Mouse (Mus musculus): ENCODE data around the gene Gm11938. TPM values are rescaled to one million over a fixed set of nuclear protein-coding genes. Genes with fewer than 3 reads are reported as not detected.

Gene Gm11938
- polyA plus RNA-seq, 2 experiments: not detected

DNA sequence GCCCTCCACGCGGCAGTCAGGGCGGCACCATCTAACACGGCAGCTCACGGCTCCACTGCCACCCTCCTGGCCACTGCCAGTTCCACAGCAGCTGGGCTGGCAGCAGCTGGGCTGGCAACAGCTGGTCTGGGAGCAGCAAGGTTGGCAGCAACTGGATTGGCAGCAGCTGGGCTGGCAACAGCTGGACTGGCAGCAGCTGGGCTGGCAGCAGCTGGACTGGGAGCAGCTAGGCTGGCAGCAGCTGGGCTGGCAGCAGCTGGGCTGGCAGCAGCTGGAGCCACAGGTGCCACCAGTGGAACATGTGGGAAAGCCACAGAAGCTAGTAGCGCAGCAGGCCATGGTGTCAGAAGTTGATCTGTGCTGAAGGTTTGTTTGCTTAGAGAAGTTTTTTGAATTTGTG, 12.1 kb downstream of the Gm11938 start, which contains the start of gene Krtap1-3:
Krtap1-3 (minus strand) TSS at position 359 of the 400 bp plus-strand sequence.
- Histone ChIP-seq H3K4me3 (replicated peaks; ENCODE audit: low read length) (no peak within 1 kb of the TSS), H3K27ac (replicated peaks; ENCODE audit: low read depth, low read length) (no peak within 1 kb of the TSS), H3K27me3 (ENCODE audit: control insufficient read depth, insufficient read depth, low read length) (no peaks in the 10 kb centered on the region), H3K4me1 (ENCODE audit: control insufficient read depth, insufficient read depth, low read length) (no peaks in the 10 kb centered on the region), H3K36me3 (ENCODE audit: control insufficient read depth, insufficient read depth, low read length) (no peaks in the 10 kb centered on the region), H3K9me3 (ENCODE audit: control insufficient read depth, low read length) (no peaks in the 10 kb centered on the region), H3K4me2 (replicated peaks; ENCODE audit: low read depth, low read length, severe bottlenecking) (no peak within 1 kb of the TSS), H3K9ac (ENCODE audit: low read depth, low read length, severe bottlenecking) (no peak within 1 kb of the TSS)
- 46% methylated on average over 3 of the region's 6 CpGs for WGBS
- DNase-seq (ENCODE audit: low spot score): no peak
- no peak for ATAC-seq (ENCODE audit: low FRiP score, low read depth)
- no peak for TF ChIP-seq POLR2A (IDR thresholded peaks at IDR 0.05; ENCODE audit: borderline replicate concordance, extremely low read depth, insufficient read depth, insufficient read length)

- Histone ChIP-seq H3K4me1 (ENCODE audit: control insufficient read depth, insufficient read depth, low read length) (no peaks in the 10 kb centered on the region), H3K9ac (ENCODE audit: low read depth, low read length, severe bottlenecking) (no peak overlapping the region), H3K27me3 (ENCODE audit: control insufficient read depth, insufficient read depth, low read length) (no peaks in the 10 kb centered on the region), H3K36me3 (ENCODE audit: control insufficient read depth, insufficient read depth, low read length) (no peaks in the 10 kb centered on the region), H3K4me3 (replicated peaks; ENCODE audit: low read length) (no peak overlapping the region), H3K4me2 (replicated peaks; ENCODE audit: low read depth, low read length, severe bottlenecking) (no peak overlapping the region), H3K27ac (replicated peaks; ENCODE audit: low read depth, low read length) (no peak overlapping the region), H3K9me3 (ENCODE audit: control insufficient read depth, low read length) (no peaks in the 10 kb centered on the region)
- DNase-seq (ENCODE audit: low spot score) (no peak), ATAC-seq (ENCODE audit: low FRiP score, low read depth) (no peak)
- WGBS: 90% methylated on average over 7 of the region's 7 CpGs
- no peak for TF ChIP-seq POLR2A (IDR thresholded peaks at IDR 0.05; ENCODE audit: borderline replicate concordance, extremely low read depth, insufficient read depth, insufficient read length)
These were observed 18.0 kb downstream of the Gm11938 start for GRCm38 (mm10) chr11:99585096-99585495.

DNA sequence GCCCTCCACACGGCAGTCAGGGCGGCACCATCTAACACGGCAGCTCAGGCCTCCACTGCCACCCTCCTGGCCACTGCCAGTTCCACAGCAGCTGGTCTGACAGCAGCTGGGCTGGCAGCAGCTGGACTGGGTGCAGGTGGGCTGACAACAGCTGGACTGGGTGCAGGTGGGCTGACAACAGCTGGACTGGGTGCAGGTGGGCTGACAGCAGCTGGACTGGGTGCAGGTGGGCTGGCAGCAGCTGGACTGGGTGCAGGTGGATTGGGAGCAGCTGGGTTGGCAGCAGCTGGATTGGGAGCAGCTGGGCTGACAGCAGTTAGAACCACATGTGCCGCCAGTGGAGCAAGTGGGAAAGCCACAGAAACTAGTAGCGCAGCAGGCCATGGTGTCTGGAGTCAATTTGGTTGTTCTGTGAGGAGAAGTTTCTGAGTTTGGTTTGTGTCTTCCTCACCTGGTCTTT, 19.8 kb downstream of the Gm11938 start, which contains the start of gene Krtap1-4:
Krtap1-4 (minus strand) TSS at position 410 of the 460 bp plus-strand sequence.
- no peak within 1 kb of the TSS for H3K27ac ChIP-seq (replicated peaks; ENCODE audit: low read depth, low read length)
- H3K4me2 ChIP-seq (replicated peaks; ENCODE audit: low read depth, low read length, severe bottlenecking): no peak within 1 kb of the TSS
- no peaks in the 10 kb centered on the region for H3K9me3 ChIP-seq (ENCODE audit: control insufficient read depth, low read length)
- H3K4me3 ChIP-seq (replicated peaks; ENCODE audit: low read length): no peak within 1 kb of the TSS
- no peak for ATAC-seq (ENCODE audit: low FRiP score, low read depth)
- H3K4me1 ChIP-seq (ENCODE audit: control insufficient read depth, insufficient read depth, low read length): no peaks in the 10 kb centered on the region
- no peaks in the 10 kb centered on the region for H3K27me3 ChIP-seq (ENCODE audit: control insufficient read depth, insufficient read depth, low read length)
- H3K36me3 ChIP-seq (ENCODE audit: control insufficient read depth, insufficient read depth, low read length): no peaks in the 10 kb centered on the region
- no peak for TF ChIP-seq POLR2A (IDR thresholded peaks at IDR 0.05; ENCODE audit: borderline replicate concordance, extremely low read depth, insufficient read depth, insufficient read length)
- 65% methylated on average over 5 of the region's 5 CpGs for WGBS
- H3K9ac ChIP-seq (ENCODE audit: low read depth, low read length, severe bottlenecking): no peak within 1 kb of the TSS
- DNase-seq (ENCODE audit: low spot score): no peak

GRCm38 (mm10) chr11:99581564-99581963, 21.5 kb downstream of the Gm11938 start:
- H3K36me3 ChIP-seq (ENCODE audit: control insufficient read depth, insufficient read depth, low read length): no peaks in the 10 kb centered on the region
- no peak for DNase-seq (ENCODE audit: low spot score)
- WGBS: 83% methylated on average over 6 of the region's 6 CpGs
- H3K4me2 ChIP-seq (replicated peaks; ENCODE audit: low read depth, low read length, severe bottlenecking): no peak overlapping the region
- H3K4me3 ChIP-seq (replicated peaks; ENCODE audit: low read length): no peak overlapping the region
- ATAC-seq (ENCODE audit: low FRiP score, low read depth): no peak
- no peaks in the 10 kb centered on the region for H3K4me1 ChIP-seq (ENCODE audit: control insufficient read depth, insufficient read depth, low read length)
- TF ChIP-seq POLR2A (IDR thresholded peaks at IDR 0.05; ENCODE audit: borderline replicate concordance, extremely low read depth, insufficient read depth, insufficient read length): no peak
- no peaks in the 10 kb centered on the region for H3K27me3 ChIP-seq (ENCODE audit: control insufficient read depth, insufficient read depth, low read length)
- no peaks in the 10 kb centered on the region for H3K9me3 ChIP-seq (ENCODE audit: control insufficient read depth, low read length)
- H3K9ac ChIP-seq (ENCODE audit: low read depth, low read length, severe bottlenecking): no peak overlapping the region
- no peak overlapping the region for H3K27ac ChIP-seq (replicated peaks; ENCODE audit: low read depth, low read length)

DNA sequence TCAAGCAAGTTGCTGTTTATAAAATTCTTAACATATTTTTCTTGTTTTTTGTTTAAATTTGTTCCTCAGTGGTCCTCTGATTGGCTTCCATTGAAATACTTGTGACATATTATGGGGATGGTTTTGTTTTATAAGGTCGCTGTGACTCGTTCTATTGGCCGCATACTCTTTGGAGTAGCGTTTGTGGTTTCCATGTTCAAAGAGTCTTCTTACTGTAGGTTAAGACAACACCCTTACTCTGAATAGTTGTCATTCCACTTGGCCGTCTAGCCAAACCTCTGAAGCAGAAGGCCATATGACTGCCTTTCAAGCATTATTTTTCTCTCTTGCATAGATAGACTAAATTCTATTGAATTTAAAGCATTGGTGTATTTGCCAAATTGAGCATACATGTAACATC, 22.1 kb downstream of the Gm11938 start:
- Histone ChIP-seq H3K4me3 (replicated peaks; ENCODE audit: low read length) (no peak overlapping the region), H3K9ac (ENCODE audit: low read depth, low read length, severe bottlenecking) (no peak overlapping the region), H3K4me1 (ENCODE audit: control insufficient read depth, insufficient read depth, low read length) (no peaks in the 10 kb centered on the region), H3K4me2 (replicated peaks; ENCODE audit: low read depth, low read length, severe bottlenecking) (no peak overlapping the region), H3K27me3 (ENCODE audit: control insufficient read depth, insufficient read depth, low read length) (no peaks in the 10 kb centered on the region), H3K9me3 (ENCODE audit: control insufficient read depth, low read length) (no peaks in the 10 kb centered on the region), H3K27ac (replicated peaks; ENCODE audit: low read depth, low read length) (no peak overlapping the region), H3K36me3 (ENCODE audit: control insufficient read depth, insufficient read depth, low read length) (no peaks in the 10 kb centered on the region)
- no peak for TF ChIP-seq POLR2A (IDR thresholded peaks at IDR 0.05; ENCODE audit: borderline replicate concordance, extremely low read depth, insufficient read depth, insufficient read length)
- no peak for ATAC-seq (ENCODE audit: low FRiP score, low read depth)
- DNase-seq (ENCODE audit: low spot score): no peak
- WGBS: 89% methylated on average over 5 of the region's 5 CpGs

- ATAC-seq (ENCODE audit: low FRiP score, low read depth): no peak
- TF ChIP-seq POLR2A (IDR thresholded peaks at IDR 0.05; ENCODE audit: borderline replicate concordance, extremely low read depth, insufficient read depth, insufficient read length): no peak
- no peak within 1 kb of the TSS for H3K9ac ChIP-seq (ENCODE audit: low read depth, low read length, severe bottlenecking)
- 68% methylated on average over 3 of the region's 6 CpGs for whole genome bisulfite sequencing
- no peak within 1 kb of the TSS for H3K4me3 ChIP-seq (replicated peaks; ENCODE audit: low read length)
- H3K4me1 ChIP-seq (ENCODE audit: control insufficient read depth, insufficient read depth, low read length): no peaks in the 10 kb centered on the region
- no peaks in the 10 kb centered on the region for H3K27me3 ChIP-seq (ENCODE audit: control insufficient read depth, insufficient read depth, low read length)
- no peak within 1 kb of the TSS for H3K27ac ChIP-seq (replicated peaks; ENCODE audit: low read depth, low read length)
- no peaks in the 10 kb centered on the region for H3K36me3 ChIP-seq (ENCODE audit: control insufficient read depth, insufficient read depth, low read length)
- H3K9me3 ChIP-seq (ENCODE audit: control insufficient read depth, low read length): no peaks in the 10 kb centered on the region
- DNase-seq (ENCODE audit: low spot score): no peak
- H3K4me2 ChIP-seq (replicated peaks; ENCODE audit: low read depth, low read length, severe bottlenecking): no peak within 1 kb of the TSS
These were observed 22.5 kb downstream of the Gm11938 start, which contains the start of gene Krtap1-5 for GRCm38 (mm10) chr11:99580636-99581035. Krtap1-5 (minus strand) TSS chr11:99581016.
